Mouse (Mus musculus) gastrocnemius, postnatal 4 days (tissue): ENCODE measurements around the gene Fam173a. TPM values are rescaled to one million over a fixed set of nuclear protein-coding genes. Genes with fewer than 3 reads are reported as not detected.

ENCODE experiments used
- DNase-seq, 2 experiments: peaks; one replicate each; pipeline ENCODE4 v3.0.0; 2021 to 2022; ENCODE audit warnings: low spot score in 2 of 2, mixed read lengths in 2 of 2
- long read RNA-seq, 2 experiments: library from polyadenylated mRNA; stranded (forward); transcript quantifications; one replicate each; pipeline ENCODE4 v2.0.0; 2021
- total RNA-seq, 2 experiments: library from RNA; stranded (reverse); gene quantifications; 2 replicates each; pipeline ENCODE4 v1.2.3; 2021

Fam173a gene
- total RNA-seq: 10 to 100 TPM; 45.6 to 45.8 TPM
- long read RNA-seq, experiment 1, transcript Fam173a-201 (5 exons, 1,321 nt): major isoform, 27 of 38 reads
- long read RNA-seq, experiment 1, transcript Fam173a-205 (3 exons, 1,886 nt): minor isoform, 6 of 38 reads
- long read RNA-seq, experiment 1, partial matches to known transcripts: 0 of 38 reads
- long read RNA-seq, experiment 1, other reads (novel, unspliced or antisense): 1 of 38 reads
- long read RNA-seq, experiment 2, transcript Fam173a-201 (5 exons, 1,321 nt): major isoform, 25 of 46 reads
- long read RNA-seq, experiment 2, transcript Fam173a-205 (3 exons, 1,886 nt): minor isoform, 15 of 46 reads
- long read RNA-seq, experiment 2, partial matches to known transcripts: 0 of 46 reads
- long read RNA-seq, experiment 2, other reads (novel, unspliced or antisense): 2 of 46 reads

- DNase-seq: peak; percentile 68 to 83
Observed at GRCm38 (mm10) chr17:25792615-25793014, at the start of gene Fam173a. Gene Fam173a, minus strand, starts transcription at chr17:25792901.

- DNase-seq: no peak
Observed at GRCm38 (mm10) chr17:25841117-25841880, 48.6 kb upstream of the Fam173a start, which contains the start of gene Gm20683. Gene Gm20683, minus strand, starts transcription at chr17:25841763.

GRCm38 (mm10) chr17:25840519-25840918, 47.8 kb upstream of the Fam173a start:
- DNase-seq: no peak

- no peak for DNase-seq
Observed at GRCm38 (mm10) chr17:25839455-25840235, 46.9 kb upstream of the Fam173a start.

- no peak for DNase-seq
Observed at GRCm38 (mm10) chr17:25838904-25839303, 46.2 kb upstream of the Fam173a start.

GRCm38 (mm10) chr17:25837533-25837932, 44.8 kb upstream of the Fam173a start:
- DNase-seq: no peak

GRCm38 (mm10) chr17:25837076-25837410, 44.3 kb upstream of the Fam173a start, which contains the start of gene Rhbdl1:
Gene Rhbdl1, minus strand, starts transcription at chr17:25837295.
- peak in 1 of 2 experiments; percentile 70 for DNase-seq

- DNase-seq: peak in 1 of 2 experiments; percentile 47
Observed at GRCm38 (mm10) chr17:25836397-25837075, 43.8 kb upstream of the Fam173a start.

GRCm38 (mm10) chr17:25835816-25836215, 43.1 kb upstream of the Fam173a start:
- DNase-seq: no peak

GRCm38 (mm10) chr17:25835301-25835700, 42.6 kb upstream of the Fam173a start:
- no peak for DNase-seq

GRCm38 (mm10) chr17:25834595-25835222, 42.0 kb upstream of the Fam173a start:
- DNase-seq: no peak

- no peak for DNase-seq
Observed at GRCm38 (mm10) chr17:25833961-25834594, 41.4 kb upstream of the Fam173a start.

- DNase-seq: peak; percentile 82 to 91
Observed at GRCm38 (mm10) chr17:25833291-25833663, 40.6 kb upstream of the Fam173a start, which contains the start of gene Stub1. Gene Stub1, minus strand, starts transcription at chr17:25833404.

GRCm38 (mm10) chr17:25832436-25833290, 40.0 kb upstream of the Fam173a start:
- peak; percentile 96 to 100 for DNase-seq

GRCm38 (mm10) chr17:25831451-25832281, 39.0 kb upstream of the Fam173a start:
- DNase-seq: no peak

GRCm38 (mm10) chr17:25830806-25831431, 38.2 kb upstream of the Fam173a start:
- DNase-seq: no peak

- DNase-seq: no peak
Observed at GRCm38 (mm10) chr17:25830200-25830753, 37.6 kb upstream of the Fam173a start.
